In the genomic region with DNA sequence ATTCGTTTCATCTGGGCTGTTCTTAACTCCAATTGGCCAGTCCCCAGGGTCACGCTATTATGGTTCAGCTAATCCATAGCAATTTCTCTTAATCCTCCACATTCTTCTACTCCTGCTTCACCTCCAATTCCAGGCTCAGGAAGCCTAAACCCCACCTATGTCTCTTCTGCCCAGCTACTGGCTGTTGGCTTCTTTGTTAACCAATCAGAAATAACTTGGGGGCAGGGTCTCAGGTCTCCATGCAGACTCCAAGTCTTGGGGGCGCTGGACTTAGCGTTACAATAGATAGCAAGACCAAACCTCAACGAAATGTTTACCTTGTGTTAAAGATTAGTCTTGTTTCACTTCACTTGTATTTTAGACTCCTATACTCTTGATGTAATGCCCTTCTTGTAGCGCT, we compare ENCODE assay signal across 16 mouse cellular contexts.
"Had no signal": no experiment of that assay in that cellular context is flagged by ENCODE, and none has a peak within 500 bp of the region (broad histone marks: within the 10 kb centered on the region; RNA-seq: fewer than 3 reads in every experiment).

No protein-coding gene starts in this region.

- DNase-seq: retina, postnatal 1 day; right cerebral cortex, adult 18-20 months; right cerebral cortex, postnatal 14 days; right cerebral cortex, postnatal 25 days; right cerebral cortex, postnatal 4 days; spleen, adult 18-20 months; thymus, adult 18-20 months; thymus, adult 2 months; thymus, postnatal 14 days; thymus, postnatal 25 days; thymus, postnatal 36 days; thymus, postnatal 4 days had no signal

- H3K9ac ChIP-seq: neural tube, embryonic 13.5 days; neural tube, embryonic 15.5 days; stomach, embryonic 15.5 days had no signal

- H3K27ac ChIP-seq: neural tube, embryonic 13.5 days; neural tube, embryonic 15.5 days; stomach, embryonic 15.5 days; stomach, postnatal 0 days had no signal

- H3K9me3 ChIP-seq: neural tube, embryonic 13.5 days; neural tube, embryonic 15.5 days; stomach, embryonic 15.5 days had no signal

- H3K4me1 ChIP-seq: neural tube, embryonic 13.5 days; stomach, embryonic 15.5 days had no signal

- H3K27me3 ChIP-seq: neural tube, embryonic 13.5 days; neural tube, embryonic 15.5 days; stomach, embryonic 15.5 days had no signal

- H3K4me3 ChIP-seq: neural tube, embryonic 13.5 days; neural tube, embryonic 15.5 days; stomach, embryonic 15.5 days had no signal

- H3K36me3 ChIP-seq: neural tube, embryonic 13.5 days; neural tube, embryonic 15.5 days; stomach, embryonic 15.5 days had no signal

- H3K4me2 ChIP-seq: neural tube, embryonic 13.5 days; neural tube, embryonic 15.5 days; stomach, embryonic 15.5 days had no signal
